Mouse (Mus musculus): ENCODE measurements around the gene Cdk12.
A peak's percentile ranks its signal among the peaks of the same experiment; 100 is the strongest.

Gene Cdk12

GRCm38 (mm10) chr11:98318421-98319116 lies 115.7 kb downstream of the Cdk12 start:
- DNase-seq, result no peak

- no peak for DNase-seq
Measured at GRCm38 (mm10) chr11:98319120-98319519, 116.3 kb downstream of the Cdk12 start.

GRCm38 (mm10) chr11:98319544-98319943 lies 116.7 kb downstream of the Cdk12 start:
- DNase-seq, result no peak

GRCm38 (mm10) chr11:98319944-98320343 lies 117.1 kb downstream of the Cdk12 start:
- no peak for DNase-seq

GRCm38 (mm10) chr11:98320381-98320780 lies 117.5 kb downstream of the Cdk12 start:
- DNase-seq, result no peak

GRCm38 (mm10) chr11:98320806-98321676 lies 118.2 kb downstream of the Cdk12 start:
- no peak for DNase-seq

- DNase-seq, result no peak
Measured at GRCm38 (mm10) chr11:98321677-98322003, 118.8 kb downstream of the Cdk12 start.

GRCm38 (mm10) chr11:98322159-98322558 lies 119.3 kb downstream of the Cdk12 start:
- no peak for DNase-seq

GRCm38 (mm10) chr11:98323136-98323866 lies 120.4 kb downstream of the Cdk12 start:
- DNase-seq, result no peak

GRCm38 (mm10) chr11:98323933-98324332 lies 121.1 kb downstream of the Cdk12 start:
- DNase-seq, result peak; percentile 53 to 61

- DNase-seq, result no peak
Measured at GRCm38 (mm10) chr11:98325191-98325820, 122.4 kb downstream of the Cdk12 start.

GRCm38 (mm10) chr11:98325821-98326218 lies 123.0 kb downstream of the Cdk12 start:
- no peak for DNase-seq

GRCm38 (mm10) chr11:98326741-98327135 lies 123.9 kb downstream of the Cdk12 start:
- DNase-seq, result no peak

GRCm38 (mm10) chr11:98327136-98328030 lies 124.5 kb downstream of the Cdk12 start:
- DNase-seq, result peak in 1 of 2 experiments; percentile 47

- peak in 1 of 2 experiments; percentile 34 for DNase-seq
Measured at GRCm38 (mm10) chr11:98328031-98328370, 125.1 kb downstream of the Cdk12 start.
